Mouse (Mus musculus) heart, embryonic 11.5 days (tissue): Measurements from ENCODE around the gene Mgll. TPM values are rescaled to one million over a fixed set of nuclear protein-coding genes. Genes with fewer than 3 reads are reported as not detected.

ENCODE experiments used
- ATAC-seq: fragments of 200-750 bp; cut with Nextera tagmentation; replicated peaks from 2 replicates; pipeline ENCODE4 v1.8.0; 2017; ENCODE audit warnings: moderate library complexity; ENCODE audit not compliant: insufficient number of reproducible peaks, low FRiP score, low TSS enrichment
- H3K27ac ChIP-seq: fragments of 300-500 bp; sonication (generic); 2 replicates; pipeline ENCODE4 v1.5.1; 2014; ENCODE audit warnings: mild to moderate bottlenecking, low read depth, low read length
- H3K27me3 ChIP-seq: fragments of 300-500 bp; sonication (generic); 2 replicates; pipeline ENCODE4 v1.6.1; 2014; ENCODE audit warnings: mild to moderate bottlenecking, low read length, mixed read lengths; ENCODE audit not compliant: control insufficient read depth, insufficient read depth
- H3K36me3 ChIP-seq: fragments of 300-500 bp; sonication (generic); 2 replicates; pipeline ENCODE4 v1.6.1; 2014; ENCODE audit warnings: mild to moderate bottlenecking, low read length, moderate library complexity, mixed read lengths; ENCODE audit not compliant: control insufficient read depth, insufficient read depth
- H3K4me1 ChIP-seq: fragments of 300-500 bp; sonication (generic); 2 replicates; pipeline ENCODE4 v1.6.1; 2014; ENCODE audit warnings: low read length; ENCODE audit not compliant: control insufficient read depth, insufficient read depth
- H3K4me2 ChIP-seq: fragments of 300-500 bp; sonication (generic); 2 replicates; pipeline ENCODE4 v1.6.1; 2014; ENCODE audit warnings: mild to moderate bottlenecking, moderate library complexity
- H3K4me3 ChIP-seq: fragments of 300-500 bp; sonication (generic); 2 replicates; pipeline ENCODE4 v1.5.1; 2014; ENCODE audit warnings: low read depth, low read length
- H3K9ac ChIP-seq: fragments of 300-500 bp; sonication (generic); 2 replicates; pipeline ENCODE4 v1.6.1; 2014; ENCODE audit warnings: mild to moderate bottlenecking, low read depth, low read length, moderate library complexity
- H3K9me3 ChIP-seq: fragments of 300-500 bp; sonication (generic); replicated peaks from 2 replicates; pipeline ENCODE4 v1.6.1; 2016; ENCODE audit warnings: low read length; ENCODE audit not compliant: control insufficient read depth
- WGBS: fragments of 180-500 bp; shearing (Covaris S2); extraction: QIAGEN DNeasy Blood & Tissue Kit; methylation state at CpG from one replicate; pipeline ENCODE4 v1.1.7; 2014; ENCODE audit not compliant: insufficient replicate concordance; 5-methylcytosine and 5-hydroxymethylcytosine counted together
- polyA plus RNA-seq: library from polyadenylated mRNA; unstranded; fragments of >200 nt; fragmentation: Nextera tagmentation; extraction: Ambion mirVana; gene quantifications from 2 replicates; pipeline ENCODE4 v1.2.1, GENCODE M21; 2014

The Mgll gene
- polyA plus RNA-seq, 1 experiment from 2014 or later: 8.6 TPM

- ATAC-seq: no peak
- WGBS: 77% methylated on average over 7 of the region's 7 CpGs
Measured at GRCm38 (mm10) chr6:88865704-88866103, 141.5 kb downstream of the Mgll start.

GRCm38 (mm10) chr6:88869459-88869858 is 145.2 kb downstream of the Mgll start:
- no peak overlapping the region for H3K4me2 ChIP-seq
- peaks cover 21% of the 10 kb centered on the region for H3K27me3 ChIP-seq
- H3K4me1 ChIP-seq: peaks cover 5% of the 10 kb centered on the region; the same call in 1 of the 2 replicates
- WGBS: 80% methylated on average over 7 of the region's 7 CpGs
- H3K4me3 ChIP-seq: no peak overlapping the region
- H3K9me3 ChIP-seq: no peaks in the 10 kb centered on the region
- no peak overlapping the region for H3K9ac ChIP-seq
- no peaks in the 10 kb centered on the region for H3K36me3 ChIP-seq
- no peak for ATAC-seq
- no peak overlapping the region for H3K27ac ChIP-seq

More at GRCm38 (mm10) chr6:88865704-88866103, 141.5 kb downstream of the Mgll start:
- no peak overlapping the region for H3K4me3 ChIP-seq
- H3K27me3 ChIP-seq: 0 out of 2 replicates have a peak, but pooled peaks cover 3% of the 10 kb centered on the region
- H3K4me2 ChIP-seq: no peak overlapping the region
- H3K36me3 ChIP-seq: peaks cover 7% of the 10 kb centered on the region; the same call in 1 of the 2 replicates
- peaks cover 2% of the 10 kb centered on the region; the same call in 1 of the 2 replicates for H3K9me3 ChIP-seq
- H3K9ac ChIP-seq: no peak overlapping the region
- no peak overlapping the region for H3K27ac ChIP-seq
- no peaks in the 10 kb centered on the region for H3K4me1 ChIP-seq

- ATAC-seq: no peak
Measured at GRCm38 (mm10) chr6:88870594-88870993, 146.4 kb downstream of the Mgll start.

GRCm38 (mm10) chr6:88871546-88871945 is 147.3 kb downstream of the Mgll start:
- 55% methylated on average over 8 of the region's 8 CpGs for WGBS
- no peak for ATAC-seq
- peaks cover 28% of the 10 kb centered on the region for H3K27me3 ChIP-seq
- H3K36me3 ChIP-seq: no peaks in the 10 kb centered on the region
- H3K9me3 ChIP-seq: no peaks in the 10 kb centered on the region; the same call in 1 of the 2 replicates
- no peak overlapping the region for H3K27ac ChIP-seq
- no peak overlapping the region for H3K4me3 ChIP-seq
- no peak overlapping the region for H3K9ac ChIP-seq
- H3K4me1 ChIP-seq: peaks cover 5% of the 10 kb centered on the region; the same call in 1 of the 2 replicates
- no peak overlapping the region for H3K4me2 ChIP-seq

More at GRCm38 (mm10) chr6:88870594-88870993, 146.4 kb downstream of the Mgll start:
- H3K36me3 ChIP-seq: no peaks in the 10 kb centered on the region
- H3K27me3 ChIP-seq: peaks cover 29% of the 10 kb centered on the region
- H3K4me1 ChIP-seq: peaks cover 5% of the 10 kb centered on the region; the same call in 1 of the 2 replicates
- no peak overlapping the region for H3K4me2 ChIP-seq
- WGBS: 70% methylated on average over 4 of the region's 4 CpGs
- H3K9me3 ChIP-seq: no peaks in the 10 kb centered on the region; the same call in 1 of the 2 replicates
- no peak overlapping the region for H3K4me3 ChIP-seq
- no peak overlapping the region for H3K9ac ChIP-seq
- no peak overlapping the region for H3K27ac ChIP-seq

GRCm38 (mm10) chr6:88872811-88873210 is 148.6 kb downstream of the Mgll start:
- H3K36me3 ChIP-seq: no peaks in the 10 kb centered on the region
- H3K27me3 ChIP-seq: peaks cover 28% of the 10 kb centered on the region
- H3K9me3 ChIP-seq: no peaks in the 10 kb centered on the region; the same call in 1 of the 2 replicates
- ATAC-seq: no peak
- 20% methylated on average over 7 of the region's 7 CpGs for WGBS
- H3K9ac ChIP-seq: no peak overlapping the region
- H3K4me3 ChIP-seq: no peak overlapping the region
- H3K4me2 ChIP-seq: no peak overlapping the region
- no peak overlapping the region for H3K27ac ChIP-seq
- peaks cover 5% of the 10 kb centered on the region; the same call in 1 of the 2 replicates for H3K4me1 ChIP-seq

- H3K4me3 ChIP-seq: peak overlapping the region; percentile 72
- H3K4me1 ChIP-seq: peaks cover 5% of the 10 kb centered on the region; the same call in 1 of the 2 replicates
- 3% methylated on average over 74 of the region's 74 CpGs for WGBS
- H3K27me3 ChIP-seq: peaks cover 28% of the 10 kb centered on the region
- peak overlapping the region; percentile 99 for H3K4me2 ChIP-seq
- H3K9me3 ChIP-seq: no peaks in the 10 kb centered on the region; the same call in 1 of the 2 replicates
- H3K9ac ChIP-seq: peak overlapping the region; percentile 76
- H3K27ac ChIP-seq: no peak overlapping the region
- H3K36me3 ChIP-seq: no peaks in the 10 kb centered on the region
- 0 out of 2 replicates have a peak, but pooled peaks have one; percentile 4 for ATAC-seq
Measured at GRCm38 (mm10) chr6:88873965-88874867, 150.0 kb downstream of the Mgll start.

- peaks cover 28% of the 10 kb centered on the region for H3K27me3 ChIP-seq
- H3K36me3 ChIP-seq: no peaks in the 10 kb centered on the region
- peak within 1 kb of the TSS; percentile 99 for H3K4me2 ChIP-seq
- 6% methylated on average over 63 of the region's 63 CpGs for WGBS
- peak within 1 kb of the TSS; percentile 72 for H3K4me3 ChIP-seq
- H3K4me1 ChIP-seq: peaks cover 5% of the 10 kb centered on the region; the same call in 1 of the 2 replicates
- no peaks in the 10 kb centered on the region; the same call in 1 of the 2 replicates for H3K9me3 ChIP-seq
- H3K27ac ChIP-seq: no peak within 1 kb of the TSS
- H3K9ac ChIP-seq: peak within 1 kb of the TSS; percentile 76
- peak; percentile 76 for ATAC-seq
Measured at GRCm38 (mm10) chr6:88874868-88875508, 150.8 kb downstream of the Mgll start, which contains the start of gene Podxl2. Gene Podxl2 (minus strand): TSS chr6:88875044.
